Mouse (Mus musculus) MEL (cell line): ENCODE results near the gene Tenm3.

Source experiments
- CTCF ChIP-seq, 3 experiments: IDR thresholded peaks in 2 of 3; conservative IDR thresholded peaks in 1 of 3; 2 replicates each; pipeline ENCODE4 v1.5.1; 2011 to 2012; ENCODE audit warnings: low read length in 3 of 3, low read depth in 2 of 3, mild to moderate bottlenecking in 2 of 3, improper control_type of control experiment in 1 of 3, inconsistent platforms in 1 of 3, mixed read lengths in 1 of 3, moderate library complexity in 1 of 3; ENCODE audit not compliant: control insufficient read depth in 1 of 3, insufficient read depth in 1 of 3, poor library complexity in 1 of 3, severe bottlenecking in 1 of 3
- E2F4 ChIP-seq: IDR thresholded peaks from 2 replicates; pipeline ENCODE4 v1.6.1; 2011; ENCODE audit warnings: low read depth, low read length, improper control_type of control experiment, borderline replicate concordance
- EP300 ChIP-seq, 2 experiments: IDR thresholded peaks; 2 replicates each; pipeline ENCODE4 v1.6.1; 2011; ENCODE audit warnings: improper control_type of control experiment in 2 of 2, low read length in 2 of 2, low read depth in 1 of 2, mild to moderate bottlenecking in 1 of 2
- GATA1 ChIP-seq: IDR thresholded peaks from 2 replicates; pipeline ENCODE4 v1.6.1; 2011; ENCODE audit warnings: low read depth, low read length, improper control_type of control experiment
- MAFK ChIP-seq: IDR thresholded peaks from 2 replicates; pipeline ENCODE4 v1.6.1; 2011; ENCODE audit warnings: low read depth, mild to moderate bottlenecking, low read length, improper control_type of control experiment, borderline replicate concordance
- MAX ChIP-seq: IDR thresholded peaks from 2 replicates; pipeline ENCODE4 v1.6.1; 2011; ENCODE audit warnings: low read length, improper control_type of control experiment
- MEF2A ChIP-seq: IDR thresholded peaks from 2 replicates; pipeline ENCODE4 v1.6.1; 2014; ENCODE audit warnings: low read depth, mild to moderate bottlenecking, inconsistent platforms, low read length, improper control_type of control experiment; ENCODE audit not compliant: poor library complexity, insufficient replicate concordance, severe bottlenecking; ENCODE audit errors: extremely low read depth
- POLR2A ChIP-seq, 2 experiments: IDR thresholded peaks; 2 replicates each; pipeline ENCODE4 v1.6.1; 2011 to 2012; ENCODE audit warnings: low read length in 2 of 2, mild to moderate bottlenecking in 2 of 2, control low read depth in 1 of 2, improper control_type of control experiment in 1 of 2, low read depth in 1 of 2, moderate library complexity in 1 of 2; ENCODE audit not compliant: control insufficient read depth in 1 of 2, insufficient read depth in 1 of 2, poor library complexity in 1 of 2
- POLR2AphosphoS5 ChIP-seq: IDR thresholded peaks from 2 replicates; pipeline ENCODE4 v1.6.1; 2012; ENCODE audit warnings: low read depth, borderline replicate concordance, mild to moderate bottlenecking, inconsistent platforms, low read length, moderate library complexity, mixed read lengths
- SIN3A ChIP-seq: IDR thresholded peaks from 2 replicates; pipeline ENCODE4 v1.6.1; 2012; ENCODE audit warnings: low read length, improper control_type of control experiment, inconsistent platforms
- SMC3 ChIP-seq: IDR thresholded peaks from 2 replicates; pipeline ENCODE4 v1.6.1; 2011; ENCODE audit warnings: low read depth, low read length, improper control_type of control experiment
- ZKSCAN1 ChIP-seq: IDR thresholded peaks from 2 replicates; pipeline ENCODE4 v1.6.1; 2012; ENCODE audit warnings: low read depth, mild to moderate bottlenecking, inconsistent platforms, low read length, improper control_type of control experiment, moderate library complexity
- ZNF384 ChIP-seq: IDR thresholded peaks from 2 replicates; pipeline ENCODE4 v1.6.1; 2012; ENCODE audit warnings: low read depth, mild to moderate bottlenecking, inconsistent platforms, low read length, improper control_type of control experiment

GRCm38 (mm10) chr8:48348901-48349300 lies 494.9 kb downstream of the Tenm3 start:
- no peak for TF ChIP-seq EP300 (IDR thresholded peaks at IDR 0.05; ENCODE audit: low read depth in 1 of 2, low read length in 2 of 2)
- no peak for TF ChIP-seq POLR2A (IDR thresholded peaks at IDR 0.05; ENCODE audit: control insufficient read depth in 1 of 2, insufficient read depth in 1 of 2, low read depth in 1 of 2, low read length in 2 of 2, poor library complexity in 1 of 2)
- no peak for TF ChIP-seq MAFK
- TF ChIP-seq POLR2AphosphoS5 = no peak
- TF ChIP-seq SMC3 = no peak
- TF ChIP-seq ZKSCAN1 = no peak
- TF ChIP-seq SIN3A = no peak
- no peak for TF ChIP-seq CTCF (IDR thresholded peaks at IDR 0.05 in 2 of 3, conservative IDR thresholded peaks at IDR 0.05 in 1 of 3; ENCODE audit: control insufficient read depth in 1 of 3, insufficient read depth in 1 of 3, low read depth in 2 of 3, low read length in 3 of 3, poor library complexity in 1 of 3, severe bottlenecking in 1 of 3)
- no peak for TF ChIP-seq ZNF384
- no peak for TF ChIP-seq GATA1
- no peak for TF ChIP-seq E2F4
- TF ChIP-seq MAX = no peak
- TF ChIP-seq MEF2A = no peak
